19 mouse cellular contexts compared by ENCODE assay signal in the genomic region with DNA sequence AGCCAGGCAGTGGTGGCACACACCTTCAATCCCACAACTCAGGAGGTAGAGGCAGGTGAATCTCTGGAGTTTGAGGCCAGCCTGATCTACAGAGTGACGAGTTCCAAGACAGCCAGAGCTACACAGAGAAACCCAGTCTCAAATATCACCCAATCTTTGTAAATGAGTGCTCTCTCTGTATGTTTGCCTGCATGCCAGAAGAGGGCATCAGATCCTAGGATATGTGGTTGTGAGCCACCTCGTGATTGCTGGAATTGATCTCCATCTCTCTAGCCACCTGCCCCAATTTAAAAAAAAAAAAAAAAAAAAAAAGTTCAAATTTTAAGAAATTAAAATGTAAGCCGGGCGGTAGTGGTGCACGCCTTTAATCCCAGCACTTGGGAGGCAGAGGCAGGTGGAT. TPM values are rescaled to one million over a fixed set of nuclear protein-coding genes. Genes with fewer than 3 reads are reported as not detected.
DNase-seq lines count a peak whose midpoint lies in the region; ATAC-seq and TF ChIP-seq lines count a peak whose summit lies in the region.
"Had no signal": no experiment of that assay in that cellular context is flagged by ENCODE, and none has a peak within 500 bp of the region (broad histone marks: within the 10 kb centered on the region; RNA-seq: fewer than 3 reads in every experiment).

No protein-coding gene starts in this region.

- WGBS in hindbrain, postnatal 0 days, result 76% methylated on average over 5 of the region's 5 CpGs
- WGBS in hindbrain, embryonic 13.5 days, result 77% methylated on average over 5 of the region's 5 CpGs
- WGBS in lung, embryonic 14.5 days, result 83% methylated on average over 5 of the region's 5 CpGs

- H3K36me3 ChIP-seq in hindbrain, postnatal 0 days (ENCODE audit: insufficient read depth, low read length), result peaks cover 68% of the 10 kb centered on the region
- H3K36me3 ChIP-seq in hindbrain, embryonic 13.5 days, result peaks cover 94% of the 10 kb centered on the region
- H3K36me3 ChIP-seq in lung, embryonic 14.5 days (ENCODE audit: insufficient read depth), result peaks cover 92% of the 10 kb centered on the region

- H3K4me2 ChIP-seq in hindbrain, postnatal 0 days (ENCODE audit: low read depth, low read length), result no peak overlapping the region
- H3K4me2 ChIP-seq in hindbrain, embryonic 13.5 days, result no peak overlapping the region
- no peak overlapping the region for H3K4me2 ChIP-seq in lung, embryonic 14.5 days
- H3K4me2 ChIP-seq: embryonic facial prominence, embryonic 13.5 days; heart, embryonic 12.5 days; limb, embryonic 13.5 days; liver, embryonic 15.5 days; midbrain, embryonic 11.5 days had no signal

- peak; percentile 61 for TF ChIP-seq CTCF in hindbrain, postnatal 0 days (IDR thresholded peaks at IDR 0.05; ENCODE audit: low read depth)
- peak; percentile 36 for TF ChIP-seq CTCF in lung, embryonic 14.5 days (IDR thresholded peaks at IDR 0.05; ENCODE audit: low read depth)
- peak; percentile 59 for TF ChIP-seq CTCF in cortical plate, adult 2 months (IDR thresholded peaks at IDR 0.05; ENCODE audit: extremely low read depth, insufficient read depth, low read length)

- H3K27me3 ChIP-seq in hindbrain, postnatal 0 days (ENCODE audit: insufficient read depth, low read length), result no peaks in the 10 kb centered on the region
- H3K27me3 ChIP-seq in hindbrain, embryonic 13.5 days, result no peaks in the 10 kb centered on the region
- H3K27me3 ChIP-seq in lung, embryonic 14.5 days (ENCODE audit: insufficient read depth, low read length), result no peaks in the 10 kb centered on the region
- H3K27me3 ChIP-seq: embryonic facial prominence, embryonic 13.5 days; heart, embryonic 12.5 days; limb, embryonic 13.5 days; liver, embryonic 15.5 days had no signal

- no peaks in the 10 kb centered on the region for H3K9me3 ChIP-seq in hindbrain, postnatal 0 days (ENCODE audit: low read length)
- H3K9me3 ChIP-seq in hindbrain, embryonic 13.5 days, result no peaks in the 10 kb centered on the region
- no peaks in the 10 kb centered on the region for H3K9me3 ChIP-seq in lung, embryonic 14.5 days (ENCODE audit: low read depth, low read length)
- H3K9me3 ChIP-seq: embryonic facial prominence, embryonic 13.5 days; heart, embryonic 12.5 days; limb, embryonic 13.5 days; liver, embryonic 15.5 days had no signal

- no peak overlapping the region for H3K27ac ChIP-seq in hindbrain, postnatal 0 days
- H3K27ac ChIP-seq in hindbrain, embryonic 13.5 days, result no peak overlapping the region
- H3K27ac ChIP-seq in lung, embryonic 14.5 days (ENCODE audit: low read depth), result no peak overlapping the region
- H3K27ac ChIP-seq in cortical plate, adult 2 months (ENCODE audit: insufficient read depth, low read length), result no peak overlapping the region
- H3K27ac ChIP-seq: embryonic facial prominence, embryonic 13.5 days; limb, embryonic 13.5 days; liver, embryonic 15.5 days had no signal

- ATAC-seq in CD4-positive, CD25-positive, alpha-beta regulatory T cell, adult 4 months, result no peak
- no peak for ATAC-seq in hindbrain, postnatal 0 days
- ATAC-seq in hindbrain, embryonic 13.5 days (ENCODE audit: low FRiP score), result no peak
- no peak for ATAC-seq in lung, embryonic 14.5 days (ENCODE audit: insufficient read depth)

- no peak for TF ChIP-seq POLR2A in cortical plate, adult 2 months (IDR thresholded peaks at IDR 0.05; ENCODE audit: extremely low read depth, insufficient read depth, low read length)

- no peak overlapping the region for H3K9ac ChIP-seq in hindbrain, postnatal 0 days (replicated peaks; ENCODE audit: low read length)
- no peak overlapping the region for H3K9ac ChIP-seq in hindbrain, embryonic 13.5 days
- no peak overlapping the region for H3K9ac ChIP-seq in lung, embryonic 14.5 days
- H3K9ac ChIP-seq: embryonic facial prominence, embryonic 13.5 days; heart, embryonic 12.5 days; limb, embryonic 13.5 days; liver, embryonic 15.5 days had no signal

- DNase-seq in CD4-positive, CD25-positive, alpha-beta regulatory T cell, adult 2 months (ENCODE audit: low read depth, low spot score), result peak; percentile 23
- DNase-seq in hindbrain, postnatal 0 days (ENCODE audit: low spot score), result peak; percentile 33
- DNase-seq in lung, embryonic 14.5 days, result no peak
- DNase-seq in lung, adult 18-20 months, result no peak
- no peak for DNase-seq in frontal cortex, postnatal 36 days (ENCODE audit: low spot score in 2 of 2)
- DNase-seq: cerebellum, adult 11-12 months; heart, postnatal 4 days; lung, postnatal 36 days; right cerebral cortex, adult 18-20 months; thymus, postnatal 4 days had no signal

- H3K4me1 ChIP-seq in hindbrain, postnatal 0 days (ENCODE audit: insufficient read depth, low read length), result no peaks in the 10 kb centered on the region
- H3K4me1 ChIP-seq in hindbrain, embryonic 13.5 days (replicated peaks), result no peaks in the 10 kb centered on the region
- H3K4me1 ChIP-seq in lung, embryonic 14.5 days (ENCODE audit: insufficient read depth), result no peaks in the 10 kb centered on the region
- H3K4me1 ChIP-seq in cortical plate, adult 2 months (ENCODE audit: control insufficient read depth, insufficient read depth, low read length), result peaks cover 2% of the 10 kb centered on the region; the same call in 1 of the 2 replicates
- H3K4me1 ChIP-seq: limb, embryonic 13.5 days; liver, embryonic 15.5 days had no signal

- no peak overlapping the region for H3K4me3 ChIP-seq in hindbrain, postnatal 0 days (ENCODE audit: low read length)
- H3K4me3 ChIP-seq in hindbrain, embryonic 13.5 days, result no peak overlapping the region
- no peak overlapping the region for H3K4me3 ChIP-seq in lung, embryonic 14.5 days (ENCODE audit: low read depth, low read length)
- H3K4me3 ChIP-seq in cortical plate, adult 2 months (ENCODE audit: insufficient read depth, low read length), result no peak overlapping the region
- H3K4me3 ChIP-seq: embryonic facial prominence, embryonic 13.5 days; heart, embryonic 12.5 days; limb, embryonic 13.5 days; liver, embryonic 15.5 days; myocyte had no signal

RNA-seq across cellular contexts. Expression of a gene that starts 41.5 kb away (rescaled TPM):
- 10 to 100 TPM; 11.9 to 15.0 TPM for polyA plus RNA-seq in CD4-positive, CD25-positive, alpha-beta regulatory T cell, adult 4 months (2017; shearing (Covaris generic))
- total RNA-seq in hindbrain, postnatal 0 days (2014; rRNA removed), result 322 and 420 TPM in 2 replicates
- 210 and 213 TPM in 2 replicates for polyA plus RNA-seq in hindbrain, postnatal 0 days (2015; fragmentation: Nextera tagmentation; extraction: Ambion mirVana)
- polyA plus RNA-seq in hindbrain, embryonic 13.5 days (2015; fragmentation: Nextera tagmentation; extraction: Ambion mirVana), result 155 and 169 TPM in 2 replicates
- polyA plus RNA-seq in lung, embryonic 14.5 days (2014; fragmentation: Nextera tagmentation; extraction: Ambion mirVana), result 38.9 and 39.7 TPM in 2 replicates
- polyA plus RNA-seq in cortical plate, adult 2 months (2012; rRNA removed), result 229 and 234 TPM in 2 replicates

Comparison
In these comparisons a context has a peak if more than half of its experiments do, and no peak if none do; other contexts are left out.
1. DNase-seq: peak in CD4-positive, CD25-positive, alpha-beta regulatory T cell, adult 2 months (single experiment) and hindbrain, postnatal 0 days (single experiment); none in lung, embryonic 14.5 days (single experiment), lung, adult 18-20 months (0 of 2) and frontal cortex, postnatal 36 days (0 of 2).
2. Peak in every context shown above with its lines, with median percentiles within 50 percentile points of each other: CTCF ChIP-seq.